ENCODE assay signal across 9 mouse cellular contexts in the genomic region with DNA sequence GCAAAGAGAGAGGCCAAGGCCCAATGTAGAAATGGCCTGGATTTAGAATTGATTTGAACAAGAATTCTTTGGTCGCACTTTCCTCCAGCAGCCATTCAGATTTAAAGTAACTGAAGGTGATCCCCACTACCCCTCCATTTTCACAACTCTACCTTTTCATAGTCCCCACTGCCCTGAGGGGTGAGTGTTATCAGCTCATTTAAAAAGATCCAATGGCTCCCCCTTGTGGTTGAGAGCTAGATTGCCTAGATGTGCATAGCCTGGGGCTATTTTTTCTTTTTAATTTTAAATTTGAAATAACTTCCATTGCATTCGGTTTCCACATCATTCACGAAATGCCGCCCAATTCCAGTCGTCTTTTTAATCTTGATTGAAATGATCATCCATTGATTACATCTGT. TPM values are rescaled to one million over a fixed set of nuclear protein-coding genes. Genes with fewer than 3 reads are reported as not detected.
A peak's percentile ranks its signal among the peaks of the same experiment; 100 is the strongest.
DNase-seq lines count a peak whose midpoint lies in the region; ATAC-seq and TF ChIP-seq lines count a peak whose summit lies in the region.
"Had no signal": no experiment of that assay in that cellular context is flagged by ENCODE, and none has a peak within 500 bp of the region (broad histone marks: within the 10 kb centered on the region; RNA-seq: fewer than 3 reads in every experiment).

No protein-coding gene starts in this region.

- intact Hi-C loops in gastrocnemius, adult 2 months (cut with DNase I): loop anchor here (10.0 kb wide), 1 partner anchor 486 kb away; no protein-coding TSS in a partner anchor

- H3K9me3 ChIP-seq in neural tube, embryonic 11.5 days (ENCODE audit: control insufficient read depth, low read length): no peaks in the 10 kb centered on the region
- H3K9me3 ChIP-seq in neural tube, embryonic 15.5 days (replicated peaks): no peaks in the 10 kb centered on the region
- no peaks in the 10 kb centered on the region for H3K9me3 ChIP-seq in stomach, postnatal 0 days (ENCODE audit: control insufficient read depth, low read length)
- no peaks in the 10 kb centered on the region for H3K9me3 ChIP-seq in hindbrain, embryonic 10.5 days
- H3K9me3 ChIP-seq: hindbrain, embryonic 15.5 days had no signal

- no peak overlapping the region for H3K9ac ChIP-seq in neural tube, embryonic 11.5 days (ENCODE audit: low read length)
- H3K9ac ChIP-seq in neural tube, embryonic 15.5 days (replicated peaks): no peak overlapping the region
- no peak overlapping the region for H3K9ac ChIP-seq in stomach, postnatal 0 days (ENCODE audit: low read length)
- H3K9ac ChIP-seq: hindbrain, embryonic 15.5 days had no signal

- no peak overlapping the region for H3K4me3 ChIP-seq in gastrocnemius, adult 2 months
- H3K4me3 ChIP-seq in neural tube, embryonic 11.5 days (ENCODE audit: low read depth, low read length): no peak overlapping the region
- no peak overlapping the region for H3K4me3 ChIP-seq in neural tube, embryonic 15.5 days (replicated peaks)
- no peak overlapping the region for H3K4me3 ChIP-seq in stomach, postnatal 0 days (ENCODE audit: low read depth, low read length)
- H3K4me3 ChIP-seq in hindbrain, embryonic 10.5 days: no peak overlapping the region
- H3K4me3 ChIP-seq: hindbrain, embryonic 15.5 days had no signal

- no peak overlapping the region for H3K4me2 ChIP-seq in neural tube, embryonic 11.5 days (ENCODE audit: low read depth)
- H3K4me2 ChIP-seq in neural tube, embryonic 15.5 days: no peak overlapping the region
- no peak overlapping the region for H3K4me2 ChIP-seq in stomach, postnatal 0 days (replicated peaks; ENCODE audit: low read depth)
- H3K4me2 ChIP-seq: hindbrain, embryonic 15.5 days had no signal

- TF ChIP-seq CTCF in gastrocnemius, adult 2 months (IDR thresholded peaks at IDR 0.05): peak; percentile 79
- peak; percentile 75 for TF ChIP-seq CTCF in stomach, postnatal 0 days (IDR thresholded peaks at IDR 0.05; ENCODE audit: low read depth)

- TF ChIP-seq EP300 in stomach, postnatal 0 days (optimal IDR thresholded peaks at IDR 0.05): no peak

- no peaks in the 10 kb centered on the region for H3K36me3 ChIP-seq in neural tube, embryonic 11.5 days (ENCODE audit: control insufficient read depth, insufficient read depth, low read length)
- no peaks in the 10 kb centered on the region for H3K36me3 ChIP-seq in neural tube, embryonic 15.5 days
- H3K36me3 ChIP-seq in stomach, postnatal 0 days (ENCODE audit: control insufficient read depth, insufficient read depth, low read length): no peaks in the 10 kb centered on the region
- no peaks in the 10 kb centered on the region for H3K36me3 ChIP-seq in hindbrain, embryonic 10.5 days
- H3K36me3 ChIP-seq: hindbrain, embryonic 15.5 days had no signal

- WGBS in neural tube, embryonic 11.5 days: 61% methylated on average over 5 of the region's 5 CpGs
- WGBS in neural tube, embryonic 15.5 days: 48% methylated on average over 5 of the region's 5 CpGs
- 48% methylated on average over 5 of the region's 5 CpGs for WGBS in stomach, postnatal 0 days
- WGBS in hindbrain, embryonic 10.5 days: 57% methylated on average over 5 of the region's 5 CpGs

- no peaks in the 10 kb centered on the region for H3K4me1 ChIP-seq in neural tube, embryonic 11.5 days (ENCODE audit: control insufficient read depth, insufficient read depth, low read length)
- no peaks in the 10 kb centered on the region for H3K4me1 ChIP-seq in neural tube, embryonic 15.5 days
- no peaks in the 10 kb centered on the region for H3K4me1 ChIP-seq in stomach, postnatal 0 days (replicated peaks; ENCODE audit: control insufficient read depth, insufficient read depth)
- no peaks in the 10 kb centered on the region for H3K4me1 ChIP-seq in hindbrain, embryonic 10.5 days (replicated peaks)
- H3K4me1 ChIP-seq: hindbrain, embryonic 15.5 days had no signal

- DNase-seq in gastrocnemius, adult 2 months: no peak
- no peak for DNase-seq in gastrocnemius, postnatal 25 days
- DNase-seq in neural tube, embryonic 11.5 days (ENCODE audit: low spot score): peak; percentile 38
- peak; percentile 48 for DNase-seq in c-Kit-positive CD71-positive TER-119-positive erythroid progenitor cells, embryonic 14.5 days (ENCODE audit: low spot score)
- peak; percentile 24 for DNase-seq in kidney, postnatal 14 days
- DNase-seq in stomach, postnatal 0 days (ENCODE audit: low spot score): no peak
- no peak for DNase-seq in hindbrain, embryonic 10.5 days (ENCODE audit: low spot score)

- H3K27me3 ChIP-seq in neural tube, embryonic 11.5 days (ENCODE audit: control insufficient read depth, insufficient read depth, low read length): no peaks in the 10 kb centered on the region
- no peaks in the 10 kb centered on the region for H3K27me3 ChIP-seq in neural tube, embryonic 15.5 days (replicated peaks)
- no peaks in the 10 kb centered on the region for H3K27me3 ChIP-seq in stomach, postnatal 0 days (ENCODE audit: control insufficient read depth, insufficient read depth, low read length)
- H3K27me3 ChIP-seq in hindbrain, embryonic 10.5 days (ENCODE audit: insufficient read depth, poor library complexity, severe bottlenecking): no peaks in the 10 kb centered on the region
- H3K27me3 ChIP-seq: hindbrain, embryonic 15.5 days had no signal

- ATAC-seq in neural tube, embryonic 11.5 days (ENCODE audit: insufficient read depth, low FRiP score, low TSS enrichment): no peak
- no peak for ATAC-seq in neural tube, embryonic 15.5 days (ENCODE audit: low FRiP score)
- no peak for ATAC-seq in stomach, postnatal 0 days (ENCODE audit: low FRiP score, low TSS enrichment)

- no peak overlapping the region for H3K27ac ChIP-seq in gastrocnemius, adult 2 months
- H3K27ac ChIP-seq in neural tube, embryonic 11.5 days (ENCODE audit: low read depth, low read length): no peak overlapping the region
- H3K27ac ChIP-seq in neural tube, embryonic 15.5 days (replicated peaks): no peak overlapping the region
- H3K27ac ChIP-seq in stomach, postnatal 0 days (replicated peaks): no peak overlapping the region
- no peak overlapping the region for H3K27ac ChIP-seq in hindbrain, embryonic 10.5 days
- H3K27ac ChIP-seq: hindbrain, embryonic 15.5 days had no signal

RNA-seq across cellular contexts. Expression of a gene that starts 33.5 kb away (rescaled TPM):
- total RNA-seq in gastrocnemius, adult 2 months (2021): 1 to 10 TPM; 1.5 to 1.7 TPM
- 1 to 10 TPM; 1.4 to 1.6 TPM for total RNA-seq in gastrocnemius, postnatal 25 days (2021)
- polyA plus RNA-seq in neural tube, embryonic 11.5 days (2014; fragmentation: Nextera tagmentation; extraction: Ambion mirVana): 4.2 and 4.3 TPM in 2 replicates
- 0.78 and 1.3 TPM in 2 replicates for polyA plus RNA-seq in neural tube, embryonic 15.5 days (2015; fragmentation: Nextera tagmentation; extraction: Ambion mirVana)
- 20.9 and 27.3 TPM in 2 replicates for polyA plus RNA-seq in stomach, postnatal 0 days (2015; fragmentation: Nextera tagmentation; extraction: Ambion mirVana)
- 5.3 and 7.7 TPM in 2 replicates for polyA plus RNA-seq in hindbrain, embryonic 10.5 days (2016; fragmentation: Nextera tagmentation; extraction: Ambion mirVana)

RNA-seq across cellular contexts. Expression of a gene that starts 51.6 kb away (rescaled TPM):
- 1 to 10 TPM; 5.1 to 8.5 TPM for total RNA-seq in gastrocnemius, adult 2 months (2021)
- total RNA-seq in gastrocnemius, postnatal 25 days (2021): 1 to 10 TPM; 6.1 to 6.7 TPM
- 8.8 and 11.2 TPM in 2 replicates for polyA plus RNA-seq in neural tube, embryonic 11.5 days (2014; fragmentation: Nextera tagmentation; extraction: Ambion mirVana)
- polyA plus RNA-seq in neural tube, embryonic 15.5 days (2015; fragmentation: Nextera tagmentation; extraction: Ambion mirVana): 4.1 TPM in 2 replicates
- 6.2 and 7.2 TPM in 2 replicates for polyA plus RNA-seq in stomach, postnatal 0 days (2015; fragmentation: Nextera tagmentation; extraction: Ambion mirVana)
- polyA plus RNA-seq in hindbrain, embryonic 10.5 days (2016; fragmentation: Nextera tagmentation; extraction: Ambion mirVana): 4.5 and 5.0 TPM in 2 replicates

Comparison
In these comparisons a context has a peak if more than half of its experiments do, and no peak if none do; other contexts are left out.
1. DNase-seq: peak in neural tube, embryonic 11.5 days (single experiment), c-Kit-positive CD71-positive TER-119-positive erythroid progenitor cells, embryonic 14.5 days (single experiment) and kidney, postnatal 14 days (single experiment); none in gastrocnemius, adult 2 months (single experiment), gastrocnemius, postnatal 25 days (single experiment), stomach, postnatal 0 days (single experiment) and hindbrain, embryonic 10.5 days (single experiment).